Mouse (Mus musculus) heart, postnatal 25 days (tissue): ENCODE measurements around the gene Dpm2. TPM values are rescaled to one million over a fixed set of nuclear protein-coding genes. Genes with fewer than 3 reads are reported as not detected.
A peak's percentile ranks its signal among the peaks of the same experiment; 100 is the strongest.

Experiments
- DNase-seq: peaks from one replicate; pipeline ENCODE4 v3.0.0; 2022; ENCODE audit warnings: low spot score
- intact Hi-C: fragments of 180-260 bp; cut with DNase I; formaldehyde crosslinking; loops from one replicate; pipeline ENCODE4 v1.15.1; 2025
- total RNA-seq, 2 experiments: library from RNA; stranded (reverse); gene quantifications; 2 replicates each; pipeline ENCODE4 v1.2.3; 2021

Gene Dpm2
- total RNA-seq, 2 experiments from 2014 or later, result 18.6 to 23.3 TPM

- intact Hi-C loops, result no loop called here
- no peak for DNase-seq
Measured at GRCm38 (mm10) chr2:32543031-32543449, 27.6 kb upstream of the Dpm2 start.

- intact Hi-C loops, result no loop called here
- DNase-seq, result no peak
Measured at GRCm38 (mm10) chr2:32546951-32547350, 23.7 kb upstream of the Dpm2 start.

- DNase-seq, result no peak
- intact Hi-C loops, result no loop called here
Measured at GRCm38 (mm10) chr2:32547380-32547779, 23.3 kb upstream of the Dpm2 start.

- DNase-seq, result no peak
- intact Hi-C loops, result no loop called here
Measured at GRCm38 (mm10) chr2:32547964-32548739, 22.5 kb upstream of the Dpm2 start.

GRCm38 (mm10) chr2:32549171-32549570 is 21.5 kb upstream of the Dpm2 start:
- DNase-seq, result no peak
- intact Hi-C loops, result no loop called here

- peak; percentile 81 for DNase-seq
- intact Hi-C loops, result no loop called here
Measured at GRCm38 (mm10) chr2:32549764-32550163, 20.9 kb upstream of the Dpm2 start.

GRCm38 (mm10) chr2:32551236-32551635 is 19.4 kb upstream of the Dpm2 start:
- intact Hi-C loops, result no loop called here

GRCm38 (mm10) chr2:32553592-32554148 is 17.0 kb upstream of the Dpm2 start:
- intact Hi-C loops, result no loop called here
- no peak for DNase-seq

More at GRCm38 (mm10) chr2:32551236-32551635, 19.4 kb upstream of the Dpm2 start:
- DNase-seq, result no peak

GRCm38 (mm10) chr2:32555484-32555883 is 15.2 kb upstream of the Dpm2 start:
- no peak for DNase-seq

GRCm38 (mm10) chr2:32556019-32556418 is 14.6 kb upstream of the Dpm2 start:
- intact Hi-C loops, result no loop called here

More at GRCm38 (mm10) chr2:32555484-32555883, 15.2 kb upstream of the Dpm2 start:
- intact Hi-C loops, result no loop called here

GRCm38 (mm10) chr2:32559570-32559969 is 11.1 kb upstream of the Dpm2 start:
- intact Hi-C loops, result no loop called here
- DNase-seq, result no peak

More at GRCm38 (mm10) chr2:32556019-32556418, 14.6 kb upstream of the Dpm2 start:
- DNase-seq, result no peak

GRCm38 (mm10) chr2:32566536-32567063 is 4.1 kb upstream of the Dpm2 start:
- DNase-seq, result no peak

GRCm38 (mm10) chr2:32568149-32568548 is 2.5 kb upstream of the Dpm2 start:
- DNase-seq, result no peak
- intact Hi-C loops, result loop anchor here (5.0 kb wide), 1 partner anchor 146 kb away; no protein-coding TSS in a partner anchor

More at GRCm38 (mm10) chr2:32566536-32567063, 4.1 kb upstream of the Dpm2 start:
- intact Hi-C loops, result loop anchor here (1.0 to 5.0 kb wide), 4 partner anchors 28 to 162 kb away; no protein-coding TSS in a partner anchor

GRCm38 (mm10) chr2:32568941-32569340 is 1.7 kb upstream of the Dpm2 start:
- intact Hi-C loops, result loop anchor here (5.0 kb wide), 1 partner anchor 147 kb away; no protein-coding TSS in a partner anchor
- no peak for DNase-seq

GRCm38 (mm10) chr2:32572196-32572595 is 1.5 kb downstream of the Dpm2 start:
- intact Hi-C loops, result no loop called here
- DNase-seq, result no peak

- no peak for DNase-seq
- intact Hi-C loops, result no loop called here
Measured at GRCm38 (mm10) chr2:32574497-32574896, 3.8 kb downstream of the Dpm2 start, which contains the start of gene Pip5kl1. Pip5kl1 (plus strand) TSS chr2:32574797.

- intact Hi-C loops, result no loop called here
- no peak for DNase-seq
Measured at GRCm38 (mm10) chr2:32574901-32575585, 4.4 kb downstream of the Dpm2 start.

GRCm38 (mm10) chr2:32575586-32576160 is 5.0 kb downstream of the Dpm2 start, which contains the start of gene 9430097D07Rik:
9430097D07Rik (minus strand) TSS chr2:32575684.
- intact Hi-C loops, result no loop called here

GRCm38 (mm10) chr2:32576532-32576931 is 5.9 kb downstream of the Dpm2 start:
- intact Hi-C loops, result no loop called here
- no peak for DNase-seq

More at GRCm38 (mm10) chr2:32575586-32576160, 5.0 kb downstream of the Dpm2 start, which contains the start of gene 9430097D07Rik:
- DNase-seq, result no peak
